Mouse (Mus musculus): ENCODE measurements around the gene Prps1l1. TPM values are rescaled to one million over a fixed set of nuclear protein-coding genes. Genes with fewer than 3 reads are reported as not detected.

The Prps1l1 gene
- total and polyA plus RNA-seq, 3 experiments: 0.44 TPM; not detected in 2

GRCm38 (mm10) chr12:35018679-35019237 is 34.2 kb downstream of the Prps1l1 start:
- Histone ChIP-seq H3K27me3 (ENCODE audit: insufficient read depth, low read length) (0 out of 2 replicates have a peak, but pooled peaks cover 2% of the 10 kb centered on the region), H3K4me3 (ENCODE audit: low read depth, low read length) (no peak overlapping the region), H3K36me3 (replicated peaks) (no peaks in the 10 kb centered on the region), H3K9me3 (replicated peaks) (no peaks in the 10 kb centered on the region), H3K4me1 (ENCODE audit: insufficient read depth, low read depth, low read length) (no peaks in the 10 kb centered on the region; the same call in 1 of the 2 replicates)
- TF ChIP-seq GATA2 (IDR thresholded peaks at IDR 0.05; ENCODE audit: borderline replicate concordance, low read depth, low read length) (no peak), CTCF (IDR thresholded peaks at IDR 0.05; ENCODE audit: low read depth, low read length) (no peak), POLR2AphosphoS5 (IDR thresholded peaks at IDR 0.05; ENCODE audit: insufficient replicate concordance, low read depth, low read length) (no peak), GATA1 (IDR thresholded peaks at IDR 0.05; ENCODE audit: borderline replicate concordance, low read length) (no peak), TAL1 (conservative IDR thresholded peaks at IDR 0.05; ENCODE audit: low read depth, low read length) (no peak)
- ATAC-seq (ENCODE audit: extremely low read depth, insufficient number of reproducible peaks, low FRiP score, poor library complexity, severe bottlenecking) (no peak), DNase-seq (ENCODE audit: low spot score) (no peak)

- Histone ChIP-seq H3K27me3 (ENCODE audit: insufficient read depth, low read length) (0 out of 2 replicates have a peak, but pooled peaks cover 2% of the 10 kb centered on the region), H3K4me1 (ENCODE audit: insufficient read depth, low read depth, low read length) (no peaks in the 10 kb centered on the region; the same call in 1 of the 2 replicates), H3K4me3 (ENCODE audit: low read depth, low read length) (no peak overlapping the region), H3K9me3 (replicated peaks) (no peaks in the 10 kb centered on the region), H3K36me3 (replicated peaks) (no peaks in the 10 kb centered on the region)
- no peak for ATAC-seq (ENCODE audit: extremely low read depth, insufficient number of reproducible peaks, low FRiP score, poor library complexity, severe bottlenecking)
- TF ChIP-seq GATA1 (IDR thresholded peaks at IDR 0.05; ENCODE audit: borderline replicate concordance, low read length): no peak
- TF ChIP-seq POLR2AphosphoS5 (IDR thresholded peaks at IDR 0.05; ENCODE audit: insufficient replicate concordance, low read depth, low read length): no peak
- no peak for TF ChIP-seq CTCF (IDR thresholded peaks at IDR 0.05; ENCODE audit: low read depth, low read length)
- no peak for TF ChIP-seq GATA2 (IDR thresholded peaks at IDR 0.05; ENCODE audit: borderline replicate concordance, low read depth, low read length)
- TF ChIP-seq TAL1 (conservative IDR thresholded peaks at IDR 0.05; ENCODE audit: low read depth, low read length): no peak
- no peak for DNase-seq (ENCODE audit: low spot score)
These were observed 36.7 kb downstream of the Prps1l1 start for GRCm38 (mm10) chr12:35021285-35021684.

GRCm38 (mm10) chr12:35022066-35022465 is 37.5 kb downstream of the Prps1l1 start:
- DNase-seq (ENCODE audit: low spot score): no peak
- no peaks in the 10 kb centered on the region for H3K4me1 ChIP-seq (ENCODE audit: insufficient read depth, low read depth, low read length)

GRCm38 (mm10) chr12:35025916-35026432 is 41.4 kb downstream of the Prps1l1 start:
- TF ChIP-seq POLR2AphosphoS5 (IDR thresholded peaks at IDR 0.05; ENCODE audit: insufficient replicate concordance, low read depth, low read length) (no peak), CTCF (IDR thresholded peaks at IDR 0.05; ENCODE audit: low read depth, low read length) (no peak), TAL1 (conservative IDR thresholded peaks at IDR 0.05; ENCODE audit: low read depth, low read length) (no peak), GATA1 (IDR thresholded peaks at IDR 0.05; ENCODE audit: borderline replicate concordance, low read length) (no peak), GATA2 (IDR thresholded peaks at IDR 0.05; ENCODE audit: borderline replicate concordance, low read depth, low read length) (no peak)
- Histone ChIP-seq H3K4me1 (ENCODE audit: insufficient read depth, low read depth, low read length) (no peaks in the 10 kb centered on the region), H3K36me3 (replicated peaks) (no peaks in the 10 kb centered on the region), H3K4me3 (ENCODE audit: low read depth, low read length) (no peak overlapping the region), H3K9me3 (replicated peaks) (no peaks in the 10 kb centered on the region), H3K27me3 (ENCODE audit: insufficient read depth, low read length) (peaks cover 2% of the 10 kb centered on the region; the same call in 1 of the 2 replicates)
- ATAC-seq (ENCODE audit: extremely low read depth, insufficient number of reproducible peaks, low FRiP score, poor library complexity, severe bottlenecking) (peak; percentile 40; the same call in 1 of the 2 replicates), DNase-seq (ENCODE audit: low spot score) (no peak)

More at GRCm38 (mm10) chr12:35022066-35022465, 37.5 kb downstream of the Prps1l1 start:
- ATAC-seq (ENCODE audit: extremely low read depth, insufficient number of reproducible peaks, low FRiP score, poor library complexity, severe bottlenecking): no peak
- TF ChIP-seq CTCF (IDR thresholded peaks at IDR 0.05; ENCODE audit: low read depth, low read length) (no peak), GATA2 (IDR thresholded peaks at IDR 0.05; ENCODE audit: borderline replicate concordance, low read depth, low read length) (no peak), POLR2AphosphoS5 (IDR thresholded peaks at IDR 0.05; ENCODE audit: insufficient replicate concordance, low read depth, low read length) (no peak), TAL1 (conservative IDR thresholded peaks at IDR 0.05; ENCODE audit: low read depth, low read length) (no peak), GATA1 (IDR thresholded peaks at IDR 0.05; ENCODE audit: borderline replicate concordance, low read length) (no peak)
- H3K36me3 ChIP-seq (replicated peaks): no peaks in the 10 kb centered on the region
- H3K9me3 ChIP-seq (replicated peaks): no peaks in the 10 kb centered on the region
- H3K4me3 ChIP-seq (ENCODE audit: low read depth, low read length): no peak overlapping the region
- H3K27me3 ChIP-seq (ENCODE audit: insufficient read depth, low read length): 0 out of 2 replicates have a peak, but pooled peaks cover 2% of the 10 kb centered on the region

- H3K36me3 ChIP-seq (replicated peaks): no peaks in the 10 kb centered on the region
- no peaks in the 10 kb centered on the region for H3K9me3 ChIP-seq (replicated peaks)
- ATAC-seq (ENCODE audit: extremely low read depth, insufficient number of reproducible peaks, low FRiP score, poor library complexity, severe bottlenecking): no peak
- H3K27me3 ChIP-seq (ENCODE audit: insufficient read depth, low read length): no peaks in the 10 kb centered on the region; the same call in 1 of the 2 replicates
- TF ChIP-seq GATA2 (IDR thresholded peaks at IDR 0.05; ENCODE audit: borderline replicate concordance, low read depth, low read length) (no peak), CTCF (IDR thresholded peaks at IDR 0.05; ENCODE audit: low read depth, low read length) (no peak), POLR2AphosphoS5 (IDR thresholded peaks at IDR 0.05; ENCODE audit: insufficient replicate concordance, low read depth, low read length) (no peak), TAL1 (conservative IDR thresholded peaks at IDR 0.05; ENCODE audit: low read depth, low read length) (no peak), GATA1 (IDR thresholded peaks at IDR 0.05; ENCODE audit: borderline replicate concordance, low read length) (no peak)
- no peak overlapping the region for H3K4me3 ChIP-seq (ENCODE audit: low read depth, low read length)
- no peak for DNase-seq (ENCODE audit: low spot score)
- H3K4me1 ChIP-seq (ENCODE audit: insufficient read depth, low read depth, low read length): no peaks in the 10 kb centered on the region
These were observed 43.0 kb downstream of the Prps1l1 start for GRCm38 (mm10) chr12:35027533-35027932.

Other genes with a start within 250 kb of the Prps1l1 start
- 1.4 TPM in 1 of 2 replicates, not detected in the other for gene Hdac9, start 67.7 kb upstream of the Prps1l1 start, total RNA-seq (2014; fragmentation: Nextera tagmentation)
- 0.12 and 0.55 TPM in 2 replicates for gene Hdac9, start 67.7 kb upstream of the Prps1l1 start, total RNA-seq (2017)
- not detected in 2 replicates for gene Hdac9, start 67.7 kb upstream of the Prps1l1 start, polyA plus RNA-seq (2012)
- 23.3 and 25.1 TPM in 2 replicates for gene Snx13, start 62.4 kb downstream of the Prps1l1 start, total RNA-seq (2014; fragmentation: Nextera tagmentation)
- gene Snx13, start 62.4 kb downstream of the Prps1l1 start, total RNA-seq (2017): 34.2 and 49.8 TPM in 2 replicates
- gene Snx13, start 62.4 kb downstream of the Prps1l1 start, polyA plus RNA-seq (2012): 7.7 and 11.4 TPM in 2 replicates

Measured in G1E (cell line).